Mouse (Mus musculus) ES-E14 (cell line): ENCODE measurements at regions not wholly inside any gene's neighbourhood (a gene's known extent, or its start where the extent isn't known, plus 50 kb on each side); places are given as distances from the start of the nearest gene placed in this dataset.

Experiments used
- CHD2 ChIP-seq: IDR thresholded peaks from 2 replicates; pipeline ENCODE4 v1.6.1; 2014; ENCODE audit warnings: mild to moderate bottlenecking, low read depth, low read length, inconsistent platforms
- HCFC1 ChIP-seq: IDR thresholded peaks from 2 replicates; pipeline ENCODE4 v1.6.1; 2012; ENCODE audit warnings: low read length, inconsistent platforms, borderline replicate concordance; ENCODE audit not compliant: insufficient read depth
- ZC3H11A ChIP-seq: IDR thresholded peaks from 2 replicates; pipeline ENCODE4 v1.6.1; 2012; ENCODE audit warnings: low read depth, mild to moderate bottlenecking, inconsistent platforms, low read length, borderline replicate concordance
- ZNF384 ChIP-seq: IDR thresholded peaks from 2 replicates; pipeline ENCODE4 v1.6.1; 2012; ENCODE audit warnings: low read depth, low read length, inconsistent platforms

GRCm38 (mm10) chr14:103989949-103990348 lies 145.7 kb upstream of the Ednrb start:
- TF ChIP-seq HCFC1 (no peak), ZNF384 (no peak), ZC3H11A (no peak), CHD2 (no peak)
